Mouse (Mus musculus): ENCODE results near the gene Micu2. TPM values are rescaled to one million over a fixed set of nuclear protein-coding genes. Genes with fewer than 3 reads are reported as not detected.

Gene Micu2
- polyA plus RNA-seq, 1 experiment from 2014 or later = 71.9 TPM

- Histone ChIP-seq H3K4me3 (no peak overlapping the region), H3K27ac (replicated peaks) (no peak overlapping the region), H3K9ac (replicated peaks) (no peak overlapping the region), H3K27me3 (no peaks in the 10 kb centered on the region), H3K9me3 (no peaks in the 10 kb centered on the region), H3K4me1 (peaks cover 28% of the 10 kb centered on the region), H3K4me2 (replicated peaks) (no peak overlapping the region), H3K36me3 (no peaks in the 10 kb centered on the region)
- 94% methylated on average over 2 of the region's 2 CpGs for WGBS
- no peak for ATAC-seq (replicated peaks)
These were observed 113.0 kb downstream of the Micu2 start for GRCm38 (mm10) chr14:57886032-57886431.

- Histone ChIP-seq H3K36me3 (no peaks in the 10 kb centered on the region), H3K4me3 (no peak overlapping the region), H3K4me2 (replicated peaks) (no peak overlapping the region), H3K4me1 (peaks cover 20% of the 10 kb centered on the region), H3K9me3 (no peaks in the 10 kb centered on the region), H3K27ac (replicated peaks) (no peak overlapping the region), H3K27me3 (no peaks in the 10 kb centered on the region), H3K9ac (replicated peaks) (no peak overlapping the region)
- 89% methylated on average over 3 of the region's 3 CpGs for WGBS
- no peak for ATAC-seq (replicated peaks)
These were observed 115.7 kb downstream of the Micu2 start for GRCm38 (mm10) chr14:57883341-57883740.

GRCm38 (mm10) chr14:57882720-57883119 lies 116.3 kb downstream of the Micu2 start:
- H3K9me3 ChIP-seq = no peaks in the 10 kb centered on the region
- WGBS = 62% methylated on average over 4 of the region's 4 CpGs

GRCm38 (mm10) chr14:57881793-57882192 lies 117.3 kb downstream of the Micu2 start:
- no peaks in the 10 kb centered on the region for H3K9me3 ChIP-seq
- H3K4me1 ChIP-seq = 0 out of 2 replicates have a peak, but pooled peaks cover 7% of the 10 kb centered on the region
- no peak overlapping the region for H3K4me3 ChIP-seq
- H3K27me3 ChIP-seq = no peaks in the 10 kb centered on the region
- no peak overlapping the region for H3K4me2 ChIP-seq (replicated peaks)
- WGBS = 45% methylated on average over 4 of the region's 4 CpGs
- no peak overlapping the region for H3K9ac ChIP-seq (replicated peaks)
- ATAC-seq (replicated peaks) = no peak
- H3K27ac ChIP-seq (replicated peaks) = no peak overlapping the region
- no peaks in the 10 kb centered on the region for H3K36me3 ChIP-seq

More at GRCm38 (mm10) chr14:57882720-57883119, 116.3 kb downstream of the Micu2 start:
- Histone ChIP-seq H3K4me3 (no peak overlapping the region), H3K27ac (replicated peaks) (no peak overlapping the region), H3K9ac (replicated peaks) (no peak overlapping the region), H3K4me2 (replicated peaks) (no peak overlapping the region), H3K36me3 (no peaks in the 10 kb centered on the region), H3K27me3 (no peaks in the 10 kb centered on the region), H3K4me1 (peaks cover 14% of the 10 kb centered on the region)
- ATAC-seq (replicated peaks) = no peak

- Histone ChIP-seq H3K27ac (replicated peaks) (no peak overlapping the region), H3K9me3 (no peaks in the 10 kb centered on the region), H3K36me3 (no peaks in the 10 kb centered on the region), H3K9ac (replicated peaks) (no peak overlapping the region), H3K4me1 (0 out of 2 replicates have a peak, but pooled peaks cover 6% of the 10 kb centered on the region), H3K4me3 (no peak overlapping the region), H3K4me2 (replicated peaks) (no peak overlapping the region), H3K27me3 (no peaks in the 10 kb centered on the region)
- ATAC-seq (replicated peaks) = no peak
These were observed 118.0 kb downstream of the Micu2 start for GRCm38 (mm10) chr14:57881074-57881473.

GRCm38 (mm10) chr14:57877921-57878320 lies 121.1 kb downstream of the Micu2 start:
- Histone ChIP-seq H3K4me1 (0 out of 2 replicates have a peak, but pooled peaks cover 3% of the 10 kb centered on the region), H3K4me2 (replicated peaks) (no peak overlapping the region), H3K9me3 (no peaks in the 10 kb centered on the region), H3K27me3 (no peaks in the 10 kb centered on the region), H3K9ac (replicated peaks) (no peak overlapping the region), H3K36me3 (peaks cover 10% of the 10 kb centered on the region; the same call in 1 of the 2 replicates), H3K4me3 (no peak overlapping the region), H3K27ac (replicated peaks) (no peak overlapping the region)
- 91% methylated on average over 9 of the region's 9 CpGs for WGBS
- ATAC-seq (replicated peaks) = no peak

- H3K4me2 ChIP-seq (replicated peaks) = no peak overlapping the region
- no peaks in the 10 kb centered on the region for H3K9me3 ChIP-seq
- H3K27me3 ChIP-seq = no peaks in the 10 kb centered on the region
- no peak for ATAC-seq (replicated peaks)
- H3K36me3 ChIP-seq = peaks cover 30% of the 10 kb centered on the region
- H3K27ac ChIP-seq (replicated peaks) = no peak overlapping the region
- no peak overlapping the region for H3K9ac ChIP-seq (replicated peaks)
- no peaks in the 10 kb centered on the region for H3K4me1 ChIP-seq
- 86% methylated on average over 3 of the region's 3 CpGs for WGBS
- H3K4me3 ChIP-seq = no peak overlapping the region
These were observed 132.3 kb downstream of the Micu2 start for GRCm38 (mm10) chr14:57866676-57867276.

Other genes with a start within 250 kb of the Micu2 start
- gene Lats2, start 240.9 kb downstream of the Micu2 start, polyA plus RNA-seq (2015; fragmentation: Nextera tagmentation; extraction: Ambion mirVana) = 8.0 TPM in 2 replicates
- gene Sap18, start 201.1 kb downstream of the Micu2 start, polyA plus RNA-seq (2015; fragmentation: Nextera tagmentation; extraction: Ambion mirVana) = 22.8 and 24.5 TPM in 2 replicates
- 19.3 and 19.8 TPM in 2 replicates for gene Ska3, start 173.1 kb downstream of the Micu2 start, polyA plus RNA-seq (2015; fragmentation: Nextera tagmentation; extraction: Ambion mirVana)
- 130 TPM in 2 replicates for gene Mrpl57, start 173.0 kb downstream of the Micu2 start, polyA plus RNA-seq (2015; fragmentation: Nextera tagmentation; extraction: Ambion mirVana)
- 46.7 and 50.8 TPM in 2 replicates for gene Zdhhc20, start 109.0 kb downstream of the Micu2 start, polyA plus RNA-seq (2015; fragmentation: Nextera tagmentation; extraction: Ambion mirVana)
- gene Fgf9, start 71.3 kb upstream of the Micu2 start, polyA plus RNA-seq (2015; fragmentation: Nextera tagmentation; extraction: Ambion mirVana) = 8.4 and 9.0 TPM in 2 replicates

Measured in forebrain, embryonic 15.5 days (tissue).